Mouse (Mus musculus) brain, embryonic 14.5 days (tissue): ENCODE results near the gene Sorcs2. TPM values are rescaled to one million over a fixed set of nuclear protein-coding genes. Genes with fewer than 3 reads are reported as not detected.
A peak's percentile ranks its signal among the peaks of the same experiment; 100 is the strongest.
"Not testable (repeated sequence)": the region's sequence is repeated elsewhere in the genome, so short reads cannot be mapped to it uniquely, and the experiment has no call there.

Experiments
- DNase-seq: peaks from one replicate; pipeline ENCODE4 v3.0.0-alpha.2; 2011; ENCODE audit warnings: low read depth
- CTCF ChIP-seq: fragments of 200-500 bp; IDR thresholded peaks from 2 replicates; pipeline ENCODE4 v1.5.1; 2012; ENCODE audit warnings: inconsistent platforms, mild to moderate bottlenecking, moderate library complexity, borderline replicate concordance; ENCODE audit not compliant: insufficient read depth, insufficient read length; ENCODE audit errors: extremely low read depth
- POLR2A ChIP-seq: fragments of 200-500 bp; IDR thresholded peaks from 2 replicates; pipeline ENCODE4 v1.6.1; 2012; ENCODE audit warnings: mild to moderate bottlenecking, inconsistent platforms, borderline replicate concordance; ENCODE audit not compliant: poor library complexity, insufficient read depth, insufficient read length, severe bottlenecking; ENCODE audit errors: extremely low read depth
- polyA plus RNA-seq: library from polyadenylated mRNA; depleted of rRNA; stranded (reverse); fragments of >200 nt; gene quantifications from 2 replicates; pipeline ENCODE4 v1.2.3, GENCODE M21; 2012

Sorcs2 gene
- polyA plus RNA-seq, 1 experiment = 29.0 TPM

GRCm38 (mm10) chr5:36422689-36423088 is 24.8 kb upstream of the Sorcs2 start:
- no peak for DNase-seq
- TF ChIP-seq POLR2A (no peak), CTCF (no peak)

GRCm38 (mm10) chr5:36419861-36420260 is 21.9 kb upstream of the Sorcs2 start:
- TF ChIP-seq CTCF (no peak), POLR2A (no peak)
- no peak for DNase-seq

GRCm38 (mm10) chr5:36414712-36415331 is 16.9 kb upstream of the Sorcs2 start:
- TF ChIP-seq CTCF (no peak), POLR2A (no peak)
- peak; percentile 6 for DNase-seq

- TF ChIP-seq CTCF (peak; percentile 71), POLR2A (no peak)
- DNase-seq = peak; percentile 71
Observed at GRCm38 (mm10) chr5:36398463-36399364, 775 bp upstream of the Sorcs2 start.

GRCm38 (mm10) chr5:36397384-36397759 is 567 bp downstream of the Sorcs2 start:
- DNase-seq = no peak

GRCm38 (mm10) chr5:36396491-36397383 is 1.2 kb downstream of the Sorcs2 start:
- TF ChIP-seq CTCF (no peak), POLR2A (no peak)
- DNase-seq = no peak

More at GRCm38 (mm10) chr5:36397384-36397759, 567 bp downstream of the Sorcs2 start:
- TF ChIP-seq POLR2A (no peak), CTCF (no peak; the same call in 1 of the 2 replicates)

GRCm38 (mm10) chr5:36396011-36396410 is 1.9 kb downstream of the Sorcs2 start:
- DNase-seq = peak; percentile 70
- no peak for TF ChIP-seq POLR2A
- peak; percentile 72 for TF ChIP-seq CTCF

GRCm38 (mm10) chr5:36394840-36395515 is 3.0 kb downstream of the Sorcs2 start:
- TF ChIP-seq CTCF (peak; percentile 27; the same call in 1 of the 2 replicates), POLR2A (no peak)
- DNase-seq = peak; percentile 54

- no peak for DNase-seq
- TF ChIP-seq POLR2A = no peak
- TF ChIP-seq CTCF = no peak
Observed at GRCm38 (mm10) chr5:36391751-36392150, 6.2 kb downstream of the Sorcs2 start.

GRCm38 (mm10) chr5:36390591-36390927 is 7.4 kb downstream of the Sorcs2 start:
- not testable (repeated sequence) for DNase-seq

GRCm38 (mm10) chr5:36389731-36390590 is 8.0 kb downstream of the Sorcs2 start:
- no peak for DNase-seq
- no peak for TF ChIP-seq CTCF
